Mouse (Mus musculus) granulocyte monocyte progenitor cell, adult 5-6 weeks (primary cell): Measurements from ENCODE around the gene Scnn1g. TPM values are rescaled to one million over a fixed set of nuclear protein-coding genes. Genes with fewer than 3 reads are reported as not detected.

ENCODE experiments used
- ATAC-seq: replicated peaks from 2 replicates; pipeline ENCODE4 v1.8.0; 2016; ENCODE audit warnings: mild to moderate bottlenecking, moderate TSS enrichment, inconsistent platforms; ENCODE audit not compliant: poor library complexity, severe bottlenecking
- total RNA-seq, 2 experiments: library from RNA; stranded (forward) in 1 of 2; stranded (reverse) in 1 of 2; fragments of 200-712, 200-1000 nt in 1 of 2; fragments of >200 nt in 1 of 2; fragmentation: Nextera tagmentation in 1 of 2; gene quantifications; 2 replicates each; pipeline ENCODE4 v1.2.3; 2014 to 2017

Scnn1g gene
- total RNA-seq (2014; fragmentation: Nextera tagmentation): not detected in 2 replicates
- total RNA-seq (2017): not detected in 2 replicates

DNA sequence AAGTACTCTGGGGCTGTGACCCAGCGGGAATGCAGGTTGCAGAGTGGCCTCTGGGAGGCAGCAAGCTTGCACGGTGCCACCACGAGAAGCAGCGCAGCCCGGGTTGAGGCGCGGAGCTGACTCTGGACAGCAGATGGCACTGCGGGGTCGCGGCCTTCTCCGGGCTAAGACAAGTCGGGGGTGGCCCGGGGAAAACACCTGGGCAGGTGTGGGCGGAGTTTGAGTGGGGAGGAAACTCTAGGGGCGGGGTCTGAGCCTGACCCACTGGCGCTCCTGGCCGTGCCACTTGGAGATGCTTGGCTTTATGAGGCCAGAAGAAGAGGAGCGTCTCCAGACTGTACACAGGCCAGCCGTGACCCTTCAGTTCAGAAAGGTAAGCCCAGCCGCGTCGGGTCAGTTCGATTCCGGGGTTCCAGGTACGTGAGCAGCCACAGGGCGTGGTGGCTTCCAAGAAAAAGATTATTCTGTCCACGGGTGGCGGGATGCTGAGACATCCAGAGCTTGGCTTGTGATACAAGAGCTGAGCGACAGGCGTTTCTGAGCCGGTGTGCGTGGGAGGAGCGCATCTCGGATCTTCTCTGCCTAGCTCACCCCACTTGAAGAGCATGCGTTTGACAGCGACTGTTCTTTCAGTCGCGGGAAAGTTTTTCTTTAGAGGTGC is at the start of gene Scnn1g:
Gene Scnn1g, plus strand, starts transcription at position 309 of the 661 bp plus-strand sequence.
- ATAC-seq: peak; percentile 98

DNA sequence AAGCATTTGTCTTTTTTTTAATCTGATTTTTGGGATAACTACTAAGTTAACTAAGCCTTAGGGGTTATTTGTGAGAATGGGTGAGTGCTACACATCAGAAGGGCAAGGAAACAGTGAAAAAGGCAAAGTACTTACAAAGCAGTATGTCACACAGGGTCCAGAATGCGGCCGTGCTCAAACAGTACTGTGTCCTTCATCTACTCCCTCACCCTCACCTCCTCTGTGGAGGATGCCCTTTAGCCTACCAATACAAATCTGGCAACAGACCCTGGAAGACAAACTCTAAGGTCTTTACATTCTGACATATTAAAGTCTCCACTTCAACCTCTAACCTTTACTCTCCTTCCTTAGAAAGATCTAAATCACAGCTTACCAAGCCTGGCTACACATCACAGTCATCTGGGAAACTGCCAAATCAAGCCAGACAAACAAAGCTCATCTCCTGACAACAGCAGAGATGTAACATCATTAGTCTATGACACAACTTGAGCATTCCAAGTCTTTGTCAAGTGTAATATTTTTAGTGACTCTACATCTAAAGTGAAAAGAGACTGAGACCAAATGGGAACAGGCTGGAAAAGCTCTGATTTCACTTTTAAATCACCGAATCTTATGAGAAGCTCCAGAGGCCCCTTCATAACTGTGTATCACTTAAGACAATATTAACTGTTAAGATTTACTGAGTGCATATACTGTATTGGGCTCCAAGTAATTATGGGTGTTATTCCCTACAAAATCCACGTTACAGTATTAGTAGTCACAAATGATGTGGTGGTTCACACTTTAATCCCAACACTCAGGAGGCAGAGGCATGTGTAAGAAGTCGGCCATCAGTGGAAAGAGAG is 48.9 kb upstream of the Scnn1g start:
- ATAC-seq: no peak

DNA sequence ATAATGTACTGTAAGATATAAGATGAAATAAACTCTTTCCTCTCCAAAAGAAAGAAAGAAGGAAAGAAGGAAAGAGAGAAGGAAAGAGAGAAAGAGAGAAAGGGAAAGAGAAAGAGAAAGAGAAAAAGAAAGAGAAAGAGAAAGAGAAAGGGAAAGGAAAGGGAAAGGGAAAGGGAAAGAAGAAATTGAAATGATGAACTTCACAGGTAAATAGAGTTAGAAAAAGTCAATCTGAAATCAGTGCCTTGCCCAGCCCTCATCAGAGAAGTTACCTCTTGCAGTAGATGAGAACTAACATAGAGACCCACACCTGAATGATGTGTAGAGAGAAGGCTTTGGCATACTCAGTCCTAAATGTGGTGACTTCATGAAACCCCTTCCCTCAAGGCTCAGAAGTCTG is 44.9 kb upstream of the Scnn1g start:
- no peak for ATAC-seq

DNA sequence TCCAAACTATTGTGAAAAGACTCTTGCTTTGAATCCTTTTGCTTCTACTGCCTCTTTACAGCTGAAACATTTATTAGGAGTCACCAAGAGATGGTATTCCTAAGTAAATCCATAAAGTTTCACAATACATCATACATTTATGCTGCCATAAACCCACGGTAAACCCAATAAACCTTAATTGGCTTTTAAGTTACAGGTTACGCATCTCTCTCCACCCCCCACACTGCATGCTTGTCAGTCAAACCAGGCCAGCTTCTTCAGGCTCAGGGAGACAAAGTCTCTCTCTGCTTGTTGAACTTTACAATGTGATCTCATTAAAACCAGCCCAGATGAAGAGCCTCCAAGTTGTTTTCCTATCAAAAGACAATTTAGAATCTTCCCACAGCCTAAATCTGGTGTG is 42.5 kb upstream of the Scnn1g start:
- ATAC-seq: no peak

DNA sequence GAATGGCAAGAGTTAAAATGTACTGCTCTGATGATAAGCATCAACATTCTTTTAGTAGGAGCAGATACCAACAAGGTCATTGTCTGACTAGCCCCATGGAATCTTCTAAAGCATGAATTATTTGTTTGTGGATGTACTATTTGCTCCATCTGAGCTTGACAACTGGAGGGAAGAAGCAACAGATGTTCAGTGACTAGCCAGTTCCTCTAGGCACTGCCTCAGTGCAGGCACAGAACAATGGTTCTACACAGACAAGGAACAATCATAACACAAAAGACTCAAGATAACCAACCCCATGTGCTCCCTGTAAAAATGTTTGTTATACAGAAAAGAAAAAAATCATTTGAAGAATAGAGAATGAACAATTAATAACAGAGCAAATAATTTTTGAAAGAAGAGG is 37.1 kb upstream of the Scnn1g start:
- ATAC-seq: no peak

DNA sequence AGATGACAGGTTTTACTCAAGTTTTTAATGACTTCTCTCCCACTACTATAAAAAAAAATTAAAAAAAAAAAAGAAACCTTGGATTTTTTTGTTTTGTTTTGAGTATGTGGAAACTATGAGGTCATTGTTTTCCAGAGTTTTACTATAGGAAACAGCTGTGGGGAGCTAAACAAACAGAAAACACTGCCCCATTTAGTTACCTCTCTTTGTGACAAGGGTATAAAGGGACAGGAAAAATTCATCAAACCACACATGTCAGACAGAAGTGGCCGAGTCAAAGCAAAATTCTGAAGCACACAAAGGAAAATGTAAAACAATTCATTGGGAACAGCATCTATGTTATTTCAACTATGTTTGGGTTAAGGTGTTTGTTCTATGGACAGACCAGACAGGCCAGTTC is 36.7 kb upstream of the Scnn1g start:
- no peak for ATAC-seq

DNA sequence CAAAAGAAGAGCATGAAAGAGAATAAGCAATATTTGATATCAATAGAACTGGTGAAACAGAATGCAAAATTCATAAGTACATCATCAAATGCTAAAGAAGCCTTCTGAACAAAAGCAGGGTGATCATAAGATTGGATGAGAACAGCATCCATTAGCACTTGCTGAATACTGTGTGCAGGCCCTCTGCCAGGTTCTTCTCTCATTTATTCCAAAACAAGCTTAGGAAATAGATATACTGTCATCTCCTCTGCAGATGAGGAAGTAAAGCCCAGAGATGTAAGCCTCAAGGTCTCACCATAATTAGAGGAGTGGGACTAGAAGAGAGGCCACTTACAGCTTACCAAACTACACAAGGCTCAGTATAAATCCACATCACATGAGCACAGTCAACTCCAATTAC is 35.1 kb upstream of the Scnn1g start:
- peak; percentile 83 for ATAC-seq

DNA sequence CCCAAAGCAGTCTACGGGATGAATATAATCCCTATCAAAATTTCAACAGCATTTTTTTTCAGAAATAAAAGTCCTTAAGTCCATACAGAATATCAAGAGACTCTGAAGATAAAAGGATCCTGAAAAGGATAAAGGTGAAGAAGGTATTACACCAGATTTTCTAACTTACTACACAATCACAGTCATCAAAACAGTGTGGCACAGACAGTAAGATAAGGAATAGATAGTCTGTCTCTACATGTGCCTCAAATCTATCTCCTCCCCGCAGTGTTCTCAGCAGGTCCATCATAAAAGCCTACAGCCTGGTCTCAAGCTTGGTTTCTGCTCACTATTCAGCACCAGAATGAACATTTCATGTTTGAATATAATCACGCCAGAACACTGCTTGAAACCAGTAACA is 33.8 kb upstream of the Scnn1g start:
- ATAC-seq: no peak

DNA sequence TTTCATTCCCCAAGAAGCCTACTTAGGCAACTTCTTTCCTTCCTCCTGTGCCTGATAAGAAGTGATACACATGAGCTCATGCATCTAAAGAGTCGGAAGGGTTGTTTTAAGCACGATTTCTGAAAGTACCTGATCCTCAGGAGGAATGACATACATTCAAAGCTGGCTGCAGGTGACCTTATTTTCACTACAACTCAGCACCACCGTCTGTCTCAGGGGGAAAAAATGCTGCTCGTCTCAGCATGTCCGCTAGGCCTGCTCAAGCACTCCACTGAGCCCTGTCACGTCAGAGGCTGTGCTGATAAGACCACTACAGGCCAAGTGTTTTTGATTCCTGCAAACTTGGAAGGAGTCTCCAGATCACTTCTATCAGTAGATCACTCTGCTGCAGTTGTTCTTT is 32.3 kb upstream of the Scnn1g start:
- no peak for ATAC-seq

DNA sequence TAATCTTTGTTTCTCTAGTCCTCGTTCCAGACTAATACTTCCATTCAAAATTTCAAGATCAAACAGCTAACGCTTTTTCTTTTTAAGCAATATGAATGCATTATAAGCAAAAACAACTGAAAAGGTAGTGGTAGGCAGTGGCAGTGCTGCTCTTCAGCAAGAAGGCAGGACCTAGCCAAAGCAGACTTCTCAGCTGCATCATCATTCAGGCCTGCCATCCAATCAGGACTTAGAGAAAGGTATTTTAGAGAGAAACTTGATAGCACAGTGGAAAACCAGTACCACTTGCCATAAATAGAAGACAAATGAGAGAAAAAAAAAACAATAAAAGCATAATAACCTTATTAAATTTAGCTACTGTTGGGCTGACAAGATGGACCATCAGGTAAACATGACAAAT is 29.2 kb upstream of the Scnn1g start:
- no peak for ATAC-seq

DNA sequence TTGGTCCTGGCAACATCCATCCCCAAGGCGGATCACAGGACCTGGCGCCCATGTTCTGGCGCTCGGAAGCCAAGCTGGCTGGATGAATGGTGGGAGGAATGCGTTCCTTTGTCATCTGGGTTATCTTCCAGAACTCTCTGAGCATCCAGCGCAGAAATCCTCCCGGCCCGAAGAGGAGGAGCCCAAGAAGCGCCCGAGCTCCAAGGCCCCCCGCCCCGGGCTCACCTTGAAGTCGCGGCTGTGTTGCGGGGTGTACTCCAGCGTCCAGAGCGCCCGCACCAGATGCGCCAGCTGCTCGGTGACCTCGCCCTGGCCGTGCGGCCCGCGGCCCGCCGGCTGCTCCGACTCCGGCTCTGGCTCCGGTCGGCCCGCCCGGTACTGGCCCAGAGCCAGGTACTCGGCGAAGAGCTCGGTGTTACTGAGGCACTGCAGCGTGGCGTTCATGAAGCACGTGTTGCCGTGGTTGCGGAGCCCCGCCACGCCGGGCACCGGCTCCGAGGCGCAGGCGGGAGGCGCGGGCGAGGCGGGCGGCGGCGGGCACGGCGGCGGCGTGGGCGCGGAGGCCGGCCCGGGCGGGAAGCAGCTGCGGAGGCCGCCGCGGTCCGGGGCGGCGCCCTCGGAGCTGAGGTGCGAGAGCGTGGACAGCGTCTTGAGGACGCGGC is 27.7 kb upstream of the Scnn1g start:
- peak; percentile 17 for ATAC-seq

DNA sequence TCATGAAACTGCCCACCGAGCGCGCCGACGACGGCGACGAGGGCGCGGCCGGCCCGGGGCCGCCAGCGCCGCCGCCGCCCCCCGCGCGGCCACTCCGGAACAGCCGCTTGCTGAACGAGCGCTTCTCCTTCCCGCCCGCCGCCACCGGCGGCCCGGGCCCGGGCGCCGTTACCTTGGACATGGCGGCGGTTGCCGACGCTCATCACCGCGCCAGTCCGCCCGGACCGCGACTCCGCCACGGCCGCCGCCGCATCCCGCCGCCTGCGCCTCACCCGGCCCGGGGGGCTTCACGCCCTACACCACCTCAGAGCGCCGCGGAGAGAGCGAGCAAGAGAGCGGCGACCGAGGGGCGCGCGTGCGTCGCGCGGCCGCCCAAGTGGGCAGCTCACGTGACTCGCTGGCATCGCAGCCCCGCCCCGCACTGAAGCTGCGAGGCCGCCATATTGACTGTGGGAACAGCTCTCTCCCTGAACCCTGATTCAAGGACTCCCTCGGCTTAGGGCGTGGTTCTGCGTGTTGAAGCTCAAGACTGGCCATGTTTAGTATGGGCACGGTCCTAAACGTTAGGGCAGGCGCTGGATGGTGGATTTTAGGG is 27.1 kb upstream of the Scnn1g start, which contains the start of gene Usp31:
Gene Usp31, minus strand, starts transcription at position 181 of the 595 bp plus-strand sequence.
- ATAC-seq: peak; percentile 96

DNA sequence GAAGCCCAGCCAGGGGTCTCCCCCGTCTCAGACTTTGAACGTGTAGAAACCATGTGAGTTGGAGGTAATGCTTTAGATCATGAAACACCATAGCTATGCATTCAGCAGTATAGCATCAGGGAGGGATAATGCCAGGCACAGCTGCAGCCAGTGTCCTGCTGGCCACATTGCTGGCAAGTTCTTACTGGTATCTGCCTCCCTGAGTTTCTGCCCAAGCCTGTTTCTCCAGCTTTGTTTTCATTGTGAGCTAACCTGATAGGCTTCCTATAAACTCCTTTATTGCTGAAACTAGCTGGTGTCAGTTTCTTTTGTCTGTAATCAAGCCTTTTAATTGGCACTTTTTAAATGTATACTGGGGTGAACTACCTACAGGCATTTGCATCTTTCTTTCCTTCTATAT is 23.1 kb upstream of the Scnn1g start:
- ATAC-seq: no peak

DNA sequence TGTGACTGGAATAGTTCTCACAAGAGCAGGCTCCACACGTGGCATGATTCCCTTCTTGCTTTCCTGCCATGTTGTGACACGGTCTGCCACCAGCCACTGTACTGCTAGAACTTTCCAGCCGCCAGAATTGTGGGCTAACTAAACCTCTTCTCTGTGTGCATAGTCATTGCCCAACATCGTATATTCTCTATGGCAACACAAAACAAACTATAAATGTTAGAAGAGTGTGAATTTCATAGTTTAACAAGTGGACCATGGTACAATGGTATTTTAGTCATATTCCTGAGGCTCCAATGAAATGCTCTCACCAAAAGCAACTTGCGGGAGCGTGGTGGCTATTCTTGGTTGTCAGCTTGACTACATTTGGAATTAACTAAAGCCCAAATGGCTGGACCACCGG is 17.2 kb upstream of the Scnn1g start:
- no peak for ATAC-seq

DNA sequence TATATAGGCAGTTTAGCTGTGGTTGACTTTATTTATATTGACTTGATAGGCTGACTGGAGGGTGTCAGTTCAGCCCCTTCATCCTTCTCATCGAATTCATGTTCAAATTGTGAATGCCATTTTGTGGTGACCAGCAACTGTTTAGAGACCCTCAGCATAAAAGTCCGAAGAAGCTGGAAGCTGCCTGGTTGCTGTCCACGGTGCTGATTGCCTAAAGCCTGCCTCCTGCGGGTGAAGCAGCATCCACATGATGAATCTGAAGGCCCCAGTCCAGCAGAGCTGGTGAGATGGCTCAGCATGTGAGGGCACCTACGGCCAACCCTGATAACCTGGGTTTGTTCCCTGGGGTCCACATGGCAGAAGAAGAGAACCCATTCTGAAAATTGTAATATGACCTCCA is 4.1 kb upstream of the Scnn1g start:
- ATAC-seq: peak; percentile 48; the same call in 1 of the 2 replicates

DNA sequence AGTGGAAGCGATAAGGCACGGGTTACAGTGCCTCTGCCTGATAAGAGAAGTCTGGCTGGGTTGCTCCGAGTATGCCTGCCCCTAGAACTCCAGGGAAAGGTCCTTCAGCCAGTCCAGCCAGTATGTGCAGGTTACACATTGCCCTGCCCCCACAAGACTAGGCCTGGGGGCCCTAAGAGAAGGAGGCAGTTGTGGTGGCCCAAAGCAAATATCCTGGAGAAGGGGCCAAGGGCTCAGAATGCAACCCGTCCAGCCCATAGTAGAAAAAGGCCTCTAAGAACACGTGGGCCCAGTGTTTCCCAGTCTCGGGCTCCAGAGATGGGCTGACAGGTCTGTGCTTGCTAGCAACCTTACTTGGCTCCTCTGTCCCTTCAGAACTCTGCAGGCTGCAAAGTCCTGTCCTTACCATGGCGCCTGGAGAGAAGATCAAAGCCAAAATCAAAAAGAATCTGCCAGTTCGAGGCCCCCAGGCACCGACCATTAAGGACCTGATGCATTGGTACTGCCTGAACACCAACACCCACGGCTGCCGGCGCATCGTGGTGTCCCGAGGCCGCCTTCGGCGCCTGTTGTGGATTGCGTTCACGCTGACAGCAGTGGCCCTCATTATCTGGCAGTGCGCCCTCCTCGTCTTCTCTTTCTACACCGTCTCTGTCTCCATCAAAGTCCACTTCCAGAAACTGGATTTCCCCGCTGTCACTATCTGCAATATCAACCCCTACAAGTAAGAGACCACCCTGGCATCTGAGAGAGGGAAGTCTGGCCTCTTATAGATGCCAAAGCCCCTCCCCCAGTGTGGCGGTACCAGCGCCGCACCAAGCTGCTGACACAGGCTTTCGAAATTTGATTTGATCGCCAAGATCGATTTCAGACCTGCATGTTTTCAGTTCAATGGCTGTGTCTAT is 3.5 kb downstream of the Scnn1g start:
- ATAC-seq: no peak

DNA sequence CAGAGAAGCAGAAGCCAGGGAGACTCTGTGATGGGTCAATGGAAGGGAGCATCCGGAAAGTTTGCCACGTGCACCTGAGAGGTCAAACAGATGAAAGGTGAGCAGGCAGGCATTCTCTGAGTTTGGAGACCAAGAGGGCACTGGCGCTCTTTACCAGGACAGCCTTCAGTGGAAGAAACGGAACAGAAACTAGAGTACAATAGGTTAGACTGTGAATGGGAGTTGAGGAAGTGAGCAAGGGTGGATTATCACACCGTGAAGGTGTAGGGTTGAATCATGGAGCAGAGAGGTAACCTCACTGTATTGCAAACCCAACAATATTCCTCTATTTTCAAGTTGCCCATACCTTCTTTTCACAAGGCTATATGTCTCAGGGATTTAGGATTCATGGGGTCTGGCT is 16.0 kb downstream of the Scnn1g start:
- no peak for ATAC-seq

DNA sequence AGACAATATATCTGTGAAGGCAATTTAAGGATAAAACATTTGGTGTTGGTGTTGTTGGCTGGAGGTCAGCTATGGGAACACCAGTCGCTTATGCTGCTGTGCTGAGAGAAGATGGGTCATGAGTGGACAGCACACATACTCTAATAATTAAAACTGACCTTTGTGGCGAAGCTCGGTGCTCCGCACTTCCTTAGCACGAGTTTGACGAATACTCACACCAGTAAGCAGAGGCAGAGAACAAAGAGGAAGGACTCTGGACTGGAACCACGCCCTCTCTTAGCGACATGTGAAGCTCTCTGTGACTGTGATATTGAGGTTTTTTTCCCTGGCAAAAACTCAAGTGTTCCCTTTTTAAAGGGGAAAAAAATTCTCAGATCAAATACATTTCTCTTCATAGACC is 20.5 kb downstream of the Scnn1g start:
- ATAC-seq: no peak

DNA sequence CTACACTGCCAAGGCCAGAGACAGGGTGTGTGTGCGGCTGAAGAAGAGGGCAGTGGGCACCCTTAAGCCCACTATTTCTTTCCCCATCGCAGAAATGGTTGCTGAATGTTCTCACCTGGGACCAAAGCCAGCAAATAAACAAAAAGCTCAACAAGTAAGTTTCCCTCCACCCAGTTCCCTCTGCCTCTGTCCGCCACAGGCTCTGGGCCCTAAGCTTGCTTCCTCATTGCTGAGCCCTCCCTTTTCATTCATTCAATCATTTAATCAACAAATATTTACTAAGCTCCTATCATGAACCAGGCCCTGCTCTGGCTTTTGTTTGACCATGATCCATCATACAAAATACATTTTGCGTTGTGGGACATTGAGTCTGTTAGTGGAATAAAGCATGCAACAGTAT is 29.0 kb downstream of the Scnn1g start:
- no peak for ATAC-seq

DNA sequence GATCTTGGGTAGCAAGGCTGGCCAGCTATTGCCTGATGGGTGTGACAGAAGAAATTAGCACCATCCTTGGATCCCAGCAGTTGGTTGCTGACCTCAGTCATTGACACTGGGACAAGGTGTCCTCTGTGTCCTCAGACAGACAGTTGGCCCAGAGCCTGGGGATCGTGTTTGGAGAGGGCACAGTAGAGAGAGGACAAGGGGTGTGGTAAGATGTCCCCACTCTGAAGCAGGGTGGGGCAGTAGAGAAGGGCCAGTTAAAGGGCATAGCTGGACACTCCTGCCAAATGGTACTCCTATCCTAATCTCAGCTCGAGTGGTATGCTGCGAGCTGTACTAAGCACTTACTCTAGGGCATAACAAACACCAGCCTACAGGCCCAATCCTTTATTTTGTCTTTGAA is 33.6 kb downstream of the Scnn1g start:
- ATAC-seq: no peak
